17 mouse cellular contexts compared by ENCODE assay signal in genomic region chr9:48722261-48722920, GRCm38 (mm10).
DNase-seq lines count a peak whose midpoint lies in the region; TF ChIP-seq lines count a peak whose summit lies in the region.
"Had no signal": no experiment of that assay in that cellular context is flagged by ENCODE, and none has a peak within 500 bp of the region (broad histone marks: within the 10 kb centered on the region; RNA-seq: fewer than 3 reads in every experiment).

No protein-coding gene starts in this region.

- no peak for TF ChIP-seq CTCF in layer of hippocampus, adult 2 months (conservative IDR thresholded peaks at IDR 0.05)
- TF ChIP-seq CTCF in testis, adult 2 months (IDR thresholded peaks at IDR 0.05; ENCODE audit: control insufficient read depth, insufficient read depth, insufficient replicate concordance, low read depth, low read length), result no peak

- DNase-seq in heart, embryonic 10.5 days (ENCODE audit: low spot score), result no peak
- no peak for DNase-seq in heart, postnatal 14 days
- DNase-seq in layer of hippocampus, adult 2 months (ENCODE audit: low spot score in 2 of 2), result no peak
- DNase-seq in layer of hippocampus, adult 9-11 months, result no peak
- DNase-seq in testis, postnatal 14 days (ENCODE audit: low spot score), result no peak
- DNase-seq in retina, postnatal 1 day, result no peak
- DNase-seq: adrenal gland, adult 2 months; cerebellum, adult 9-11 months; heart, postnatal 4 days; kidney, postnatal 10 days; thymus, postnatal 25 days had no signal

- H3K36me3 ChIP-seq in heart, embryonic 10.5 days, result no peaks in the 10 kb centered on the region
- H3K36me3 ChIP-seq in testis, adult 2 months (ENCODE audit: control insufficient read depth, insufficient read depth, low read length), result no peaks in the 10 kb centered on the region
- H3K36me3 ChIP-seq: forebrain, embryonic 15.5 days; limb, embryonic 12.5 days; liver, embryonic 15.5 days had no signal

- no peak for TF ChIP-seq POLR2A in testis, adult 2 months (IDR thresholded peaks at IDR 0.05; ENCODE audit: control insufficient read depth, low read depth, low read length)

- H3K9me3 ChIP-seq in heart, embryonic 10.5 days, result no peaks in the 10 kb centered on the region
- H3K9me3 ChIP-seq: forebrain, embryonic 15.5 days; limb, embryonic 12.5 days; liver, embryonic 15.5 days; midbrain, embryonic 10.5 days had no signal

- intact Hi-C loops in heart, postnatal 14 days (cut with DNase I), result loop anchor here (5.0 kb wide), 1 partner anchor 115 kb away; the partner anchor contains the start of gene Zbtb16

- H3K27me3 ChIP-seq in heart, embryonic 10.5 days (ENCODE audit: insufficient read depth, poor library complexity, severe bottlenecking), result 0 out of 2 replicates have a peak, but pooled peaks cover 4% of the 10 kb centered on the region
- H3K27me3 ChIP-seq in testis, adult 2 months (ENCODE audit: control insufficient read depth, insufficient read depth, low read length), result no peaks in the 10 kb centered on the region
- H3K27me3 ChIP-seq: forebrain, embryonic 15.5 days had no signal

- H3K4me1 ChIP-seq in heart, embryonic 10.5 days, result peaks cover 24% of the 10 kb centered on the region
- H3K4me1 ChIP-seq in testis, adult 2 months (ENCODE audit: control insufficient read depth, insufficient read depth, low read length), result peaks cover 10% of the 10 kb centered on the region

- H3K4me3 ChIP-seq in heart, embryonic 10.5 days, result no peak overlapping the region
- H3K4me3 ChIP-seq in layer of hippocampus, adult 2 months, result no peak overlapping the region
- H3K4me3 ChIP-seq in testis, adult 2 months (ENCODE audit: control insufficient read depth, low read depth, low read length), result no peak overlapping the region
- H3K4me3 ChIP-seq: forebrain, embryonic 15.5 days; limb, embryonic 12.5 days; liver, embryonic 15.5 days; midbrain, embryonic 10.5 days had no signal

- peak overlapping the region; percentile 83; the same call in 1 of the 2 replicates for H3K27ac ChIP-seq in heart, embryonic 10.5 days
- H3K27ac ChIP-seq in layer of hippocampus, adult 2 months, result peak overlapping the region; percentile 99
- H3K27ac ChIP-seq in testis, adult 2 months (ENCODE audit: control insufficient read depth, insufficient read depth, low read depth, low read length), result peak overlapping the region; percentile 7; the same call in 1 of the 2 replicates
- H3K27ac ChIP-seq: forebrain, embryonic 15.5 days; limb, embryonic 12.5 days; liver, embryonic 15.5 days; macrophage had no signal

- WGBS in heart, embryonic 10.5 days, result 79% methylated on average over 3 of the region's 3 CpGs

Comparison
In these comparisons a context has a peak if more than half of its experiments do, and no peak if none do; other contexts are left out.
1. H3K27ac ChIP-seq: peak in every context shown above with its lines; median percentile 99 in layer of hippocampus, adult 2 months; 83 in heart, embryonic 10.5 days; 7 in testis, adult 2 months.